Mouse (Mus musculus): Measurements from ENCODE around the gene Dnah8.
A peak's percentile ranks its signal among the peaks of the same experiment; 100 is the strongest.
"Not testable (repeated sequence)": the region's sequence is repeated elsewhere in the genome, so short reads cannot be mapped to it uniquely, and the experiment has no call there.

The Dnah8 gene

GRCm38 (mm10) chr17:30609305-30609979 lies 14.7 kb upstream of the Dnah8 start:
- no peak for DNase-seq (ENCODE audit: low read depth, low spot score)

- DNase-seq (ENCODE audit: low read depth, low spot score): no peak
These were observed 14.2 kb upstream of the Dnah8 start for GRCm38 (mm10) chr17:30609980-30610307.

- no peak for DNase-seq (ENCODE audit: low read depth, low spot score)
These were observed 13.4 kb upstream of the Dnah8 start for GRCm38 (mm10) chr17:30610739-30611138.

- no peak for DNase-seq (ENCODE audit: low read depth, low spot score)
These were observed 12.7 kb upstream of the Dnah8 start for GRCm38 (mm10) chr17:30611221-30612074.

GRCm38 (mm10) chr17:30612075-30612859 lies 11.9 kb upstream of the Dnah8 start:
- DNase-seq (ENCODE audit: low read depth, low spot score): peak; percentile 95

GRCm38 (mm10) chr17:30613350-30613749 lies 10.8 kb upstream of the Dnah8 start:
- no peak for DNase-seq (ENCODE audit: low read depth, low spot score)

- no peak for DNase-seq (ENCODE audit: low read depth, low spot score)
These were observed 8.0 kb upstream of the Dnah8 start for GRCm38 (mm10) chr17:30616203-30616602.

GRCm38 (mm10) chr17:30618136-30618891 lies 5.8 kb upstream of the Dnah8 start:
- DNase-seq (ENCODE audit: low read depth, low spot score): no peak

GRCm38 (mm10) chr17:30619153-30619552 lies 5.0 kb upstream of the Dnah8 start:
- no peak for DNase-seq (ENCODE audit: low read depth, low spot score)

GRCm38 (mm10) chr17:30620548-30620947 lies 3.6 kb upstream of the Dnah8 start:
- DNase-seq (ENCODE audit: low read depth, low spot score): no peak

- DNase-seq (ENCODE audit: low read depth, low spot score): peak; percentile 38
These were observed 2.7 kb upstream of the Dnah8 start for GRCm38 (mm10) chr17:30621450-30621849.

- peak; percentile 5 for DNase-seq (ENCODE audit: low read depth, low spot score)
These were observed 954 bp upstream of the Dnah8 start for GRCm38 (mm10) chr17:30623200-30623599.

GRCm38 (mm10) chr17:30626719-30627118 lies 2.6 kb downstream of the Dnah8 start, which contains the start of gene Glo1:
TSS of gene Glo1 (minus strand) at chr17:30626871.
- not testable (repeated sequence) for DNase-seq (ENCODE audit: low read depth, low spot score)

- DNase-seq (ENCODE audit: low read depth, low spot score): peak; percentile 11
These were observed 11.2 kb downstream of the Dnah8 start for GRCm38 (mm10) chr17:30635367-30635766.

GRCm38 (mm10) chr17:30637714-30638113 lies 13.6 kb downstream of the Dnah8 start:
- DNase-seq (ENCODE audit: low read depth, low spot score): no peak

GRCm38 (mm10) chr17:30638996-30639395 lies 14.8 kb downstream of the Dnah8 start:
- DNase-seq (ENCODE audit: low read depth, low spot score): no peak

- DNase-seq (ENCODE audit: low read depth, low spot score): no peak
These were observed 16.7 kb downstream of the Dnah8 start for GRCm38 (mm10) chr17:30640896-30641295.

GRCm38 (mm10) chr17:30648770-30649169 lies 24.6 kb downstream of the Dnah8 start:
- peak; percentile 44 for DNase-seq (ENCODE audit: low read depth, low spot score)

- DNase-seq (ENCODE audit: low read depth, low spot score): peak; percentile 46
These were observed 28.9 kb downstream of the Dnah8 start for GRCm38 (mm10) chr17:30653010-30653409.

- DNase-seq (ENCODE audit: low read depth, low spot score): peak; percentile 4
These were observed 33.5 kb downstream of the Dnah8 start for GRCm38 (mm10) chr17:30657530-30658151.

GRCm38 (mm10) chr17:30658152-30658544 lies 34.0 kb downstream of the Dnah8 start:
- DNase-seq (ENCODE audit: low read depth, low spot score): peak; percentile 69
